Mouse (Mus musculus): ENCODE data around the gene Pygo1. TPM values are rescaled to one million over a fixed set of nuclear protein-coding genes. Genes with fewer than 3 reads are reported as not detected.

Gene Pygo1
- polyA plus RNA-seq, 1 experiment from 2014 or later: 1.5 TPM

DNA sequence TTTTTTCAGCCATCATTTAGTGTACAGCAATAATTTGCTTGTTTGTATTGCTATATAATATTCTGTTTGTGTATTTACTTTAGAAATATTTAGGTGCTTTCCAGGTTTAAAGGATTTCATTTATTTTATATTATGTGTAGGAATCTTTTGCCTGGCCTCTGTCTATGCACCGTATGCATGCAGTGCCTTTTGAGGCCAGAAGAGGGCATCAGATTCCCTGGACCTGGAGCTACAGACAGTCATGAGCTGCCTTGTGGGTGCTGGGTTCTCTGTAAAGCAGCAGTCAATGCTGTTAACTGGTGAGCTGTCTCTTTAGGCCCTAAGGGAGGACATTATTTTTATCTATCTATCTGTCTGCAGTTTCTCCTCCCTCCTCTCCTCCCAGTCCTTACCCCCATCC is 30.1 kb downstream of the Pygo1 start:
- H3K9me3 ChIP-seq (ENCODE audit: control insufficient read depth, low read length): no peaks in the 10 kb centered on the region
- H3K27ac ChIP-seq (ENCODE audit: low read length): no peak overlapping the region
- ATAC-seq: no peak
- H3K27me3 ChIP-seq (replicated peaks; ENCODE audit: control insufficient read depth, insufficient read depth, low read length): no peaks in the 10 kb centered on the region
- H3K4me3 ChIP-seq (ENCODE audit: low read length): no peak overlapping the region
- peaks cover 4% of the 10 kb centered on the region; the same call in 1 of the 2 replicates for H3K4me1 ChIP-seq (ENCODE audit: control insufficient read depth, insufficient read depth, low read length)
- WGBS: 22% methylated on average over 1 of the region's 1 CpGs
- no peaks in the 10 kb centered on the region for H3K36me3 ChIP-seq (ENCODE audit: control insufficient read depth, insufficient read depth, low read length)
- no peak overlapping the region for H3K9ac ChIP-seq (ENCODE audit: low read depth, low read length)
- H3K4me2 ChIP-seq (ENCODE audit: low read depth, low read length): no peak overlapping the region

GRCm38 (mm10) chr9:72958521-72959450 is 33.3 kb downstream of the Pygo1 start, which contains the start of the genes Dyx1c1 and Gm44503:
Gene Dyx1c1 (plus strand): TSS chr9:72958785.
Gene Gm44503 (plus strand): TSS chr9:72958852.
- Histone ChIP-seq H3K4me3 (ENCODE audit: low read length) (peak within 1 kb of the TSS; percentile 77), H3K27ac (ENCODE audit: low read length) (0 out of 2 replicates have a peak within 1 kb of the TSS, but pooled peaks have one; percentile 34), H3K4me1 (ENCODE audit: control insufficient read depth, insufficient read depth, low read length) (peaks cover 4% of the 10 kb centered on the region; the same call in 1 of the 2 replicates), H3K36me3 (ENCODE audit: control insufficient read depth, insufficient read depth, low read length) (no peaks in the 10 kb centered on the region), H3K9me3 (ENCODE audit: control insufficient read depth, low read length) (no peaks in the 10 kb centered on the region), H3K9ac (ENCODE audit: low read depth, low read length) (peak within 1 kb of the TSS; percentile 72), H3K4me2 (ENCODE audit: low read depth, low read length) (peak within 1 kb of the TSS; percentile 60), H3K27me3 (replicated peaks; ENCODE audit: control insufficient read depth, insufficient read depth, low read length) (no peaks in the 10 kb centered on the region)
- ATAC-seq: peak; percentile 92
- WGBS: 2% methylated on average over 43 of the region's 43 CpGs

DNA sequence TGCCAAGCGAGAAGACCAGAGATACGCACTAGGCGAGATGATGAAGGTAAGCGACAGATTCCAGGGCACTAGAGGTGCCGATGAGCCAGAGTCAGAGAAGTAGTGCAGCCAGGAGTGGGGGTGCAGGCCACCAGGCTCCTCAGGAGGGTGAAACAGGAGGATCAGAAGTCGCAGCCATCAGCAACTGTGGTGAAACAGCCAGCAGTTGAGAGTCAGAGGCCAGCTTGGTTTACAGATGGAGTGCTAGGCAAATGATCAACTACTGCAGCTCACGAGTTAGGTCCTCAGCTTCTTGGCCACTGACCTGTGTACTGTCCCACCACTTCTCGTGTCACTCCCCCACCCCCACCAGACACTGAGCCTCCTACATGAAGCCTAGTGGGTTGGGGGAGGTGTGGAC is 35.9 kb downstream of the Pygo1 start:
- no peak overlapping the region for H3K27ac ChIP-seq (ENCODE audit: low read length)
- no peak overlapping the region for H3K4me3 ChIP-seq (ENCODE audit: low read length)
- H3K4me1 ChIP-seq (ENCODE audit: control insufficient read depth, insufficient read depth, low read length): peaks cover 4% of the 10 kb centered on the region; the same call in 1 of the 2 replicates
- H3K36me3 ChIP-seq (ENCODE audit: control insufficient read depth, insufficient read depth, low read length): no peaks in the 10 kb centered on the region
- WGBS: 61% methylated on average over 8 of the region's 8 CpGs
- no peaks in the 10 kb centered on the region for H3K9me3 ChIP-seq (ENCODE audit: control insufficient read depth, low read length)
- H3K9ac ChIP-seq (ENCODE audit: low read depth, low read length): no peak overlapping the region
- H3K27me3 ChIP-seq (replicated peaks; ENCODE audit: control insufficient read depth, insufficient read depth, low read length): no peaks in the 10 kb centered on the region
- ATAC-seq: no peak
- no peak overlapping the region for H3K4me2 ChIP-seq (ENCODE audit: low read depth, low read length)

DNA sequence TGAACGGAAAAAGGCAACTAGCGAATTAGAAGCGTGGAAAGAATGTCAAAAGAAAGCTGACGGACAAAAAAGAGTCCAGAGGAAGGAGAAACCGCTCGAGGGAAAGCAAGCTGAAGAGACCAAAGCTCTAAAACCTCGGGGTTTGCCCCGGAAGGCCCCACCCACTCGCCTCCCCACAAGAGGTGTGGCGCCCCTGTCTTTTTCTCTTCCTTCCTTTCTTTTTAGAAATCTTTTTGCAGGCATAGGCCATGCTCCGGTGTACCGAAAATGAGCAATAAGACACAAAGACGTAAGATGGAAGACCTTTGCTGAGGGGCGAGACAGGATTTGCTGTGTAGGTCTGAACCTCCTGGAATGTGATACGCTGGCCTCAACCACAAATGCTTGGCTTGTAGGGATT is 36.5 kb downstream of the Pygo1 start:
- H3K4me2 ChIP-seq (ENCODE audit: low read depth, low read length): no peak overlapping the region
- no peaks in the 10 kb centered on the region for H3K36me3 ChIP-seq (ENCODE audit: control insufficient read depth, insufficient read depth, low read length)
- peaks cover 4% of the 10 kb centered on the region; the same call in 1 of the 2 replicates for H3K4me1 ChIP-seq (ENCODE audit: control insufficient read depth, insufficient read depth, low read length)
- no peaks in the 10 kb centered on the region for H3K27me3 ChIP-seq (replicated peaks; ENCODE audit: control insufficient read depth, insufficient read depth, low read length)
- H3K9me3 ChIP-seq (ENCODE audit: control insufficient read depth, low read length): no peaks in the 10 kb centered on the region
- H3K4me3 ChIP-seq (ENCODE audit: low read length): no peak overlapping the region
- no peak overlapping the region for H3K27ac ChIP-seq (ENCODE audit: low read length)
- WGBS: 79% methylated on average over 15 of the region's 15 CpGs
- ATAC-seq: no peak
- no peak overlapping the region for H3K9ac ChIP-seq (ENCODE audit: low read depth, low read length)

- H3K9ac ChIP-seq (ENCODE audit: low read depth, low read length): peak overlapping the region; percentile 45; the same call in 1 of the 2 replicates
- H3K4me3 ChIP-seq (ENCODE audit: low read length): no peak overlapping the region
- H3K4me2 ChIP-seq (ENCODE audit: low read depth, low read length): no peak overlapping the region
- 30% methylated on average over 11 of the region's 11 CpGs for WGBS
- H3K27ac ChIP-seq (ENCODE audit: low read length): no peak overlapping the region
- H3K27me3 ChIP-seq (replicated peaks; ENCODE audit: control insufficient read depth, insufficient read depth, low read length): no peaks in the 10 kb centered on the region
- peak; percentile 44 for ATAC-seq
- H3K4me1 ChIP-seq (ENCODE audit: control insufficient read depth, insufficient read depth, low read length): no peaks in the 10 kb centered on the region
- H3K36me3 ChIP-seq (ENCODE audit: control insufficient read depth, insufficient read depth, low read length): no peaks in the 10 kb centered on the region
- no peaks in the 10 kb centered on the region for H3K9me3 ChIP-seq (ENCODE audit: control insufficient read depth, low read length)
Measured at GRCm38 (mm10) chr9:72968349-72969061, 43.1 kb downstream of the Pygo1 start.

- H3K9ac ChIP-seq (ENCODE audit: low read depth, low read length): no peak overlapping the region
- no peaks in the 10 kb centered on the region for H3K9me3 ChIP-seq (ENCODE audit: control insufficient read depth, low read length)
- H3K4me2 ChIP-seq (ENCODE audit: low read depth, low read length): no peak overlapping the region
- no peaks in the 10 kb centered on the region for H3K4me1 ChIP-seq (ENCODE audit: control insufficient read depth, insufficient read depth, low read length)
- H3K36me3 ChIP-seq (ENCODE audit: control insufficient read depth, insufficient read depth, low read length): no peaks in the 10 kb centered on the region
- H3K27ac ChIP-seq (ENCODE audit: low read length): no peak overlapping the region
- ATAC-seq: no peak
- WGBS: 68% methylated on average over 7 of the region's 7 CpGs
- H3K27me3 ChIP-seq (replicated peaks; ENCODE audit: control insufficient read depth, insufficient read depth, low read length): no peaks in the 10 kb centered on the region
- no peak overlapping the region for H3K4me3 ChIP-seq (ENCODE audit: low read length)
Measured at GRCm38 (mm10) chr9:72969874-72970273, 44.4 kb downstream of the Pygo1 start.

DNA sequence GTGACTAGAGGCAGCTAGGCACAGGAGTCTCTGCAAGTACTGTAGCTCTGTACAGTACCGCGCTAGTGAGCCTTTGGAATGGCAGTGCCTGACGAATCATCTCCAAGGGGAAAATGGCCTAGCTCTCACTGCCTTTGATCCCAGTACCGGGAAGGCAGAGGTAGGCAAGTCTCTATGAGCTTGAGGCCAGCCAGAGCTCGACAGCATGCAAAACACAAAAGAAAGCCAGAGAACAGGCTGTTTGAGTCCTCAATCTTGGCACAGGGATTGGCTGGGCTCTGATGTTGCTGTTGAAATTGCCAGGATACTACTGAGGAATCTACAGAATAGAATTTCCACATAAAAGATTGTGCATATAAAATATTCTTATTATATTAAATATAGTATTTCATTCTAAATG is 47.0 kb downstream of the Pygo1 start:
- Histone ChIP-seq H3K4me2 (ENCODE audit: low read depth, low read length) (no peak overlapping the region), H3K4me1 (ENCODE audit: control insufficient read depth, insufficient read depth, low read length) (no peaks in the 10 kb centered on the region), H3K9me3 (ENCODE audit: control insufficient read depth, low read length) (no peaks in the 10 kb centered on the region), H3K4me3 (ENCODE audit: low read length) (no peak overlapping the region), H3K27ac (ENCODE audit: low read length) (no peak overlapping the region), H3K27me3 (replicated peaks; ENCODE audit: control insufficient read depth, insufficient read depth, low read length) (no peaks in the 10 kb centered on the region), H3K9ac (ENCODE audit: low read depth, low read length) (no peak overlapping the region), H3K36me3 (ENCODE audit: control insufficient read depth, insufficient read depth, low read length) (no peaks in the 10 kb centered on the region)
- ATAC-seq: no peak
- 91% methylated on average over 5 of the region's 5 CpGs for WGBS

- Histone ChIP-seq H3K9me3 (ENCODE audit: control insufficient read depth, low read length) (no peaks in the 10 kb centered on the region), H3K4me1 (ENCODE audit: control insufficient read depth, insufficient read depth, low read length) (no peaks in the 10 kb centered on the region), H3K27me3 (replicated peaks; ENCODE audit: control insufficient read depth, insufficient read depth, low read length) (no peaks in the 10 kb centered on the region), H3K27ac (ENCODE audit: low read length) (no peak overlapping the region), H3K4me2 (ENCODE audit: low read depth, low read length) (no peak overlapping the region), H3K4me3 (ENCODE audit: low read length) (no peak overlapping the region), H3K36me3 (ENCODE audit: control insufficient read depth, insufficient read depth, low read length) (no peaks in the 10 kb centered on the region), H3K9ac (ENCODE audit: low read depth, low read length) (no peak overlapping the region)
- no peak for ATAC-seq
Measured at GRCm38 (mm10) chr9:72972984-72973383, 47.5 kb downstream of the Pygo1 start.

- no peak for ATAC-seq
- Histone ChIP-seq H3K9me3 (ENCODE audit: control insufficient read depth, low read length) (no peaks in the 10 kb centered on the region), H3K27me3 (replicated peaks; ENCODE audit: control insufficient read depth, insufficient read depth, low read length) (no peaks in the 10 kb centered on the region), H3K27ac (ENCODE audit: low read length) (no peak overlapping the region), H3K36me3 (ENCODE audit: control insufficient read depth, insufficient read depth, low read length) (no peaks in the 10 kb centered on the region), H3K4me2 (ENCODE audit: low read depth, low read length) (no peak overlapping the region), H3K4me3 (ENCODE audit: low read length) (no peak overlapping the region), H3K9ac (ENCODE audit: low read depth, low read length) (no peak overlapping the region), H3K4me1 (ENCODE audit: control insufficient read depth, insufficient read depth, low read length) (no peaks in the 10 kb centered on the region)
- 93% methylated on average over 5 of the region's 5 CpGs for WGBS
Measured at GRCm38 (mm10) chr9:72974734-72975133, 49.3 kb downstream of the Pygo1 start.

Measured in intestine, embryonic 16.5 days (tissue).